Mouse (Mus musculus): Measurements from ENCODE around the gene Taar2.

Gene Taar2

GRCm38 (mm10) chr10:23938312-23938711, at the start of gene Taar2:
Taar2 (plus strand) TSS chr10:23938572.
- no peak for DNase-seq

- no peak for DNase-seq
Measured at GRCm38 (mm10) chr10:23892987-23893386, 45.4 kb upstream of the Taar2 start.

GRCm38 (mm10) chr10:23894601-23895349, 43.6 kb upstream of the Taar2 start, which contains the start of gene Vnn1:
Vnn1 (plus strand) TSS chr10:23894688.
- DNase-seq: no peak

GRCm38 (mm10) chr10:23895376-23895775, 43.0 kb upstream of the Taar2 start:
- DNase-seq: no peak

- no peak for DNase-seq
Measured at GRCm38 (mm10) chr10:23901119-23901518, 37.3 kb upstream of the Taar2 start.

- DNase-seq: no peak
Measured at GRCm38 (mm10) chr10:23905661-23906060, 32.7 kb upstream of the Taar2 start.

GRCm38 (mm10) chr10:23920056-23920455, 18.3 kb upstream of the Taar2 start, which contains the start of gene Taar1:
Taar1 (plus strand) TSS chr10:23920356.
- DNase-seq: no peak

- DNase-seq: no peak
Measured at GRCm38 (mm10) chr10:23922468-23922867, 15.9 kb upstream of the Taar2 start.

GRCm38 (mm10) chr10:23923941-23924340, 14.4 kb upstream of the Taar2 start:
- no peak for DNase-seq

- no peak for DNase-seq
Measured at GRCm38 (mm10) chr10:23937613-23938012, 759 bp upstream of the Taar2 start.

GRCm38 (mm10) chr10:23942465-23942864, 4.1 kb downstream of the Taar2 start:
- peak; percentile 18 for DNase-seq

- no peak for DNase-seq
Measured at GRCm38 (mm10) chr10:23948026-23948425, 9.7 kb downstream of the Taar2 start.

GRCm38 (mm10) chr10:23949508-23950005, 11.2 kb downstream of the Taar2 start, which contains the start of gene Taar3:
Taar3 (plus strand) TSS chr10:23949558.
- DNase-seq: no peak

GRCm38 (mm10) chr10:23951714-23952113, 13.3 kb downstream of the Taar2 start:
- DNase-seq: no peak

- DNase-seq: no peak
Measured at GRCm38 (mm10) chr10:23959071-23959470, 20.7 kb downstream of the Taar2 start.

GRCm38 (mm10) chr10:23960444-23960915, 22.1 kb downstream of the Taar2 start, which contains the start of gene Taar4:
Taar4 (plus strand) TSS chr10:23960494.
- no peak for DNase-seq

- no peak for DNase-seq
Measured at GRCm38 (mm10) chr10:23963444-23963843, 25.1 kb downstream of the Taar2 start.

- DNase-seq: no peak
Measured at GRCm38 (mm10) chr10:23964921-23965610, 26.7 kb downstream of the Taar2 start.

GRCm38 (mm10) chr10:23970656-23971165, 32.3 kb downstream of the Taar2 start, which contains the start of gene Taar5:
Taar5 (plus strand) TSS chr10:23970706.
- no peak for DNase-seq

- DNase-seq: no peak
Measured at GRCm38 (mm10) chr10:23971256-23971655, 32.9 kb downstream of the Taar2 start.

- DNase-seq: no peak
Measured at GRCm38 (mm10) chr10:23977958-23978357, 39.6 kb downstream of the Taar2 start.

- peak; percentile 55 for DNase-seq
Measured at GRCm38 (mm10) chr10:23978901-23979705, 40.7 kb downstream of the Taar2 start.
